Mouse (Mus musculus) liver, postnatal 0 days (tissue): ENCODE data around the gene Trim2. TPM values are rescaled to one million over a fixed set of nuclear protein-coding genes. Genes with fewer than 3 reads are reported as not detected.

Source experiments
- ATAC-seq: fragments of 200-750 bp; cut with Nextera tagmentation; 2 replicates; pipeline ENCODE4 v1.8.0; 2017; ENCODE audit warnings: mild to moderate bottlenecking, moderate library complexity
- DNase-seq: peaks from one replicate; pipeline ENCODE4 v3.0.0-alpha.2; 2016
- H3K27ac ChIP-seq: fragments of 300-500 bp; sonication (generic); 2 replicates; pipeline ENCODE4 v1.5.1; 2014; ENCODE audit warnings: antibody characterized with exemption, moderate library complexity, mild to moderate bottlenecking, low read depth
- H3K27me3 ChIP-seq: fragments of 300-500 bp; sonication (generic); 2 replicates; pipeline ENCODE4 v1.6.1; 2014; ENCODE audit warnings: low read length, control low read depth, mixed read lengths; ENCODE audit not compliant: insufficient read depth
- H3K36me3 ChIP-seq: fragments of 300-500 bp; sonication (generic); replicated peaks from 2 replicates; pipeline ENCODE4 v1.6.1; 2014; ENCODE audit warnings: mild to moderate bottlenecking, control low read depth, low read length, moderate library complexity, mixed read lengths; ENCODE audit not compliant: insufficient read depth
- H3K4me1 ChIP-seq: fragments of 300-500 bp; sonication (generic); 2 replicates; pipeline ENCODE4 v1.6.1; 2014; ENCODE audit warnings: antibody characterized with exemption, mild to moderate bottlenecking, control low read depth; ENCODE audit not compliant: insufficient read depth
- H3K4me2 ChIP-seq: fragments of 300-500 bp; sonication (generic); 2 replicates; pipeline ENCODE4 v1.6.1; 2014; ENCODE audit warnings: low read depth, mild to moderate bottlenecking, low read length, moderate library complexity, mixed read lengths
- H3K4me3 ChIP-seq: fragments of 300-500 bp; sonication (generic); 2 replicates; pipeline ENCODE4 v1.5.1; 2014; ENCODE audit warnings: low read depth, low read length
- H3K9ac ChIP-seq: fragments of 300-500 bp; sonication (generic); replicated peaks from 2 replicates; pipeline ENCODE4 v1.6.1; 2014; ENCODE audit warnings: mild to moderate bottlenecking, moderate library complexity
- H3K9me3 ChIP-seq: fragments of 300-500 bp; sonication (generic); 2 replicates; pipeline ENCODE4 v1.6.1; 2016; ENCODE audit warnings: mild to moderate bottlenecking, control low read depth, low read length, mixed read lengths
- CTCF ChIP-seq: sonication (generic); IDR thresholded peaks from 2 replicates; pipeline ENCODE4 v1.5.1; 2016; ENCODE audit warnings: antibody characterized with exemption, low read depth
- EP300 ChIP-seq: IDR thresholded peaks from 2 replicates; pipeline ENCODE4 v1.6.1; 2016; ENCODE audit warnings: antibody characterized with exemption, low read depth, mild to moderate bottlenecking
- WGBS: fragments of 180-500 bp; shearing (Covaris S2); extraction: QIAGEN DNeasy Blood & Tissue Kit; methylation state at CpG from one replicate; pipeline ENCODE4 v1.1.7; 2014; ENCODE audit not compliant: insufficient replicate concordance; 5-methylcytosine and 5-hydroxymethylcytosine counted together
- polyA plus RNA-seq: library from polyadenylated mRNA; unstranded; fragments of >200 nt; fragmentation: Nextera tagmentation; extraction: Ambion mirVana; gene quantifications from 2 replicates; pipeline ENCODE4 v1.2.1, GENCODE M21; 2015

Gene Trim2
- polyA plus RNA-seq, 1 experiment from 2014 or later = 2.7 TPM

DNA sequence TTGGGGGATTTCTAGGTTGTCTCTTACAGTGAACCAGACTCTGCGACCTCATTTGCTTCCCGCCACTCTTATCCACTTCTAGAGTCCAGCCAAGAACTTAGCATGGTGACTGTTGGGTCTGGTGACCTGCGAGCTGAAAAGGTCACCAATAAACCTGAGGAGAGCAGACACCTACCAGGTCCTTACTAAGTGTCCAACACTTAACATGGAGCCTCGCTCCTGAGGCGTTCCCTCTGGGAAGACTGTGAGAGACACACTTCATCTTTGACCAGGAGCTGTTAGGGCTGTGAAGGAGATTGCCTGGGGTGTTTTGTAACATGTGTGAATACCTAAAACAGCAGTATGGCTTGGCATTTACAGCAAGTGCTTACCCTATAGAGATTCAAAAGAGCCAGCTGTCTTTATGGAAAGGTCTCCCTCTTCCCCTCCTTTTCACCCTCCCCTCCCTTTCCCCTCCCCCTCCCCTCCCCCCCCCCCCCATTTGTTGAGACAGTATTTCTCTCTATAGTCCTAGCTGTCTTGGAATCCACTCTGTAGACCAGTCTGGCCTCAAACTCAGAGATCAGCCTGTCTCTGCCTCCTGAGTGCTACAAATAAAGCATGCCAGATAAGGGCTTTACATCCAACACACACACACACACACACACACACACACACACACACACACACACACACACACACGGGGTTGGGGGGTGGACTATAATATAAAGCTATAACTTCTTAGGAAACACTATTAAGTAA lies 7.3 kb upstream of the Trim2 start:
- 0 out of 2 replicates have a peak, but pooled peaks have one; percentile 8 for ATAC-seq
- no peak overlapping the region for H3K9ac ChIP-seq
- H3K9me3 ChIP-seq = no peaks in the 10 kb centered on the region
- no peaks in the 10 kb centered on the region for H3K27me3 ChIP-seq
- H3K4me1 ChIP-seq = 0 out of 2 replicates have a peak, but pooled peaks cover 2% of the 10 kb centered on the region
- no peak overlapping the region for H3K4me2 ChIP-seq
- H3K27ac ChIP-seq = no peak overlapping the region
- WGBS = 68% methylated on average over 6 of the region's 6 CpGs
- H3K36me3 ChIP-seq = no peaks in the 10 kb centered on the region
- DNase-seq = no peak
- no peak for TF ChIP-seq EP300
- no peak for TF ChIP-seq CTCF
- no peak overlapping the region for H3K4me3 ChIP-seq

GRCm38 (mm10) chr3:84313003-84313800 lies 6.5 kb upstream of the Trim2 start:
- H3K36me3 ChIP-seq = no peaks in the 10 kb centered on the region
- peak; percentile 57 for DNase-seq
- no peak overlapping the region for H3K9ac ChIP-seq
- 0 out of 2 replicates have a peak, but pooled peaks cover 2% of the 10 kb centered on the region for H3K4me1 ChIP-seq
- ATAC-seq = peak; percentile 47; the same call in 1 of the 2 replicates
- H3K27ac ChIP-seq = no peak overlapping the region
- no peak overlapping the region for H3K4me3 ChIP-seq
- no peaks in the 10 kb centered on the region for H3K9me3 ChIP-seq
- TF ChIP-seq CTCF (peak; percentile 96), EP300 (no peak)
- WGBS = 37% methylated on average over 18 of the region's 18 CpGs
- peak overlapping the region; percentile 6; the same call in 1 of the 2 replicates for H3K4me2 ChIP-seq
- H3K27me3 ChIP-seq = no peaks in the 10 kb centered on the region

DNA sequence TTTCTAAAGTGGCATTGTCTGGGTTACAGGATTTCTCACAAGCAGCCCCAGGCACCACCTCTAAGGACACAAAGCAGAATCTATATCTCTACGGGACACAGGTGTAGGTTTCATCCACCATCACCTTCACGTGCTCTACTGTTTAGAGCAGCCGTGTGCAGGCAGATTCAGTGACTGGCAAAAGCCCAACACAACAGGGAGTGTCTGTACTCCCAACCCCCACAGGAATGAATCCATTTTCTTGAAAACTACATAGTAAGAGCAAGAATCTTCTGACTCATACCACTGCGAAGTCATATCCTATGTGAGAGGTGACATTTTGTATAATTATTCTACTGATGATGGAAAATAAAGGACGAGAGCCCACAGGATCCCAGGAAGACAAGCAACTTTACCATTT lies 5.6 kb upstream of the Trim2 start:
- 70% methylated on average over 5 of the region's 5 CpGs for WGBS
- no peak overlapping the region for H3K9ac ChIP-seq
- no peaks in the 10 kb centered on the region for H3K9me3 ChIP-seq
- 0 out of 2 replicates have a peak, but pooled peaks cover 2% of the 10 kb centered on the region for H3K4me1 ChIP-seq
- DNase-seq = no peak
- H3K36me3 ChIP-seq = no peaks in the 10 kb centered on the region
- no peak for ATAC-seq
- no peak overlapping the region for H3K4me3 ChIP-seq
- H3K27me3 ChIP-seq = no peaks in the 10 kb centered on the region
- H3K27ac ChIP-seq = no peak overlapping the region
- TF ChIP-seq CTCF (no peak), EP300 (no peak)
- no peak overlapping the region for H3K4me2 ChIP-seq

GRCm38 (mm10) chr3:84307516-84307915 lies 839 bp upstream of the Trim2 start:
- H3K27ac ChIP-seq = no peak overlapping the region
- 75% methylated on average over 5 of the region's 5 CpGs for whole genome bisulfite sequencing
- H3K4me3 ChIP-seq = no peak overlapping the region
- no peak for ATAC-seq
- DNase-seq = no peak
- no peak overlapping the region for H3K4me2 ChIP-seq
- H3K9me3 ChIP-seq = no peaks in the 10 kb centered on the region
- H3K9ac ChIP-seq = no peak overlapping the region
- H3K27me3 ChIP-seq = peaks cover 20% of the 10 kb centered on the region
- H3K4me1 ChIP-seq = peaks cover 6% of the 10 kb centered on the region; the same call in 1 of the 2 replicates
- TF ChIP-seq EP300 = no peak
- no peak for TF ChIP-seq CTCF
- H3K36me3 ChIP-seq = no peaks in the 10 kb centered on the region

- peaks cover 6% of the 10 kb centered on the region; the same call in 1 of the 2 replicates for H3K4me1 ChIP-seq
- DNase-seq (no peak), ATAC-seq (no peak)
- 45% methylated on average over 15 of the region's 15 CpGs for WGBS
- no peak overlapping the region for H3K4me3 ChIP-seq
- TF ChIP-seq CTCF (no peak), EP300 (no peak)
- H3K9me3 ChIP-seq = no peaks in the 10 kb centered on the region
- no peak overlapping the region for H3K9ac ChIP-seq
- peaks cover 20% of the 10 kb centered on the region for H3K27me3 ChIP-seq
- no peak overlapping the region for H3K4me2 ChIP-seq
- no peaks in the 10 kb centered on the region for H3K36me3 ChIP-seq
- H3K27ac ChIP-seq = no peak overlapping the region
These were observed 761 bp downstream of the Trim2 start for GRCm38 (mm10) chr3:84305722-84306510.
